Mouse (Mus musculus) heart, embryonic 12.5 days (tissue): ENCODE results near the gene Inhbe. TPM values are rescaled to one million over a fixed set of nuclear protein-coding genes. Genes with fewer than 3 reads are reported as not detected.
"Not testable (repeated sequence)": the region's sequence is repeated elsewhere in the genome, so short reads cannot be mapped to it uniquely, and the experiment has no call there.

ENCODE experiments used
- ATAC-seq: fragments of 200-750 bp; cut with Nextera tagmentation; 2 replicates; pipeline ENCODE4 v1.8.0; 2017; ENCODE audit warnings: moderate TSS enrichment, moderate library complexity; ENCODE audit not compliant: insufficient number of reproducible peaks, low FRiP score
- H3K27ac ChIP-seq: fragments of 300-500 bp; sonication (generic); 2 replicates; pipeline ENCODE4 v1.5.1; 2016; ENCODE audit warnings: mild to moderate bottlenecking, moderate library complexity; ENCODE audit not compliant: poor library complexity, severe bottlenecking
- H3K27me3 ChIP-seq: fragments of 300-500 bp; sonication (generic); replicated peaks from 2 replicates; pipeline ENCODE4 v1.6.1; 2016; ENCODE audit warnings: mild to moderate bottlenecking, moderate library complexity
- H3K36me3 ChIP-seq: fragments of 300-500 bp; sonication (generic); 2 replicates; pipeline ENCODE4 v1.6.1; 2016; ENCODE audit warnings: mild to moderate bottlenecking, moderate library complexity
- H3K4me1 ChIP-seq: fragments of 300-500 bp; sonication (generic); replicated peaks from 2 replicates; pipeline ENCODE4 v1.6.1; 2016; ENCODE audit warnings: mild to moderate bottlenecking
- H3K4me2 ChIP-seq: fragments of 300-500 bp; sonication (generic); 2 replicates; pipeline ENCODE4 v1.6.1; 2016; ENCODE audit warnings: mild to moderate bottlenecking, moderate library complexity
- H3K4me3 ChIP-seq: fragments of 300-500 bp; sonication (generic); 2 replicates; pipeline ENCODE4 v1.5.1; 2016; ENCODE audit warnings: mild to moderate bottlenecking
- H3K9ac ChIP-seq: fragments of 300-500 bp; sonication (generic); 2 replicates; pipeline ENCODE4 v1.6.1; 2016; ENCODE audit warnings: mild to moderate bottlenecking, moderate library complexity
- H3K9me3 ChIP-seq: fragments of 300-500 bp; sonication (generic); replicated peaks from 2 replicates; pipeline ENCODE4 v1.6.1; 2016; ENCODE audit warnings: mild to moderate bottlenecking, moderate library complexity
- WGBS: fragments of 180-500 bp; shearing (Covaris S2); methylation state at CpG from one replicate; pipeline ENCODE4 v1.1.7; 2016; 5-methylcytosine and 5-hydroxymethylcytosine counted together
- polyA plus RNA-seq: library from polyadenylated mRNA; unstranded; fragments of >200 nt; fragmentation: Nextera tagmentation; extraction: Ambion mirVana; gene quantifications from 2 replicates; pipeline ENCODE4 v1.2.1, GENCODE M21; 2016

Gene Inhbe
- polyA plus RNA-seq, 1 experiment from 2014 or later = not detected

DNA sequence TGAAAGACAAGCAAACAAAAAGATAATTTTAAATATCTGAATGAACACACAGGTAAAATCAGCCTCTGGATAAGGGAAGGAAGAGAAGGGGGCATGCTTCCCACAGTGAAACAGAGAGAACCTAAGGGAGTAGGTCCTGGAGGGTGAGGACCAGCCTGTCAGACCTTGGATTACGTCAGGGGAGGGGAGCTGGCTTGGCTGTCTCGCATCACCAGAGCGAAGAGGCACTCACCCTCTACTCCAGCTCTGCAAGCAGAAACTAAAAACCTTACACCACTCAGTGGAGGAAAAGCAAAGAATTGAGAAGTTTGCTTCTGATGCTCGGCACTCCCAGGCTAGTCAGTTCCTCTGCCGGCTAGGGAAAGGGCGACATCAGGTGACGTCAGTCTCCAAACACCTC lies 34.2 kb downstream of the Inhbe start:
- 71% methylated on average over 7 of the region's 7 CpGs for WGBS
- H3K4me2 ChIP-seq = no peak overlapping the region
- no peaks in the 10 kb centered on the region for H3K4me1 ChIP-seq
- H3K27ac ChIP-seq = no peak overlapping the region
- H3K4me3 ChIP-seq = no peak overlapping the region
- H3K36me3 ChIP-seq = no peaks in the 10 kb centered on the region
- H3K27me3 ChIP-seq = peaks cover 40% of the 10 kb centered on the region
- no peaks in the 10 kb centered on the region for H3K9me3 ChIP-seq
- ATAC-seq = no peak
- no peak overlapping the region for H3K9ac ChIP-seq

DNA sequence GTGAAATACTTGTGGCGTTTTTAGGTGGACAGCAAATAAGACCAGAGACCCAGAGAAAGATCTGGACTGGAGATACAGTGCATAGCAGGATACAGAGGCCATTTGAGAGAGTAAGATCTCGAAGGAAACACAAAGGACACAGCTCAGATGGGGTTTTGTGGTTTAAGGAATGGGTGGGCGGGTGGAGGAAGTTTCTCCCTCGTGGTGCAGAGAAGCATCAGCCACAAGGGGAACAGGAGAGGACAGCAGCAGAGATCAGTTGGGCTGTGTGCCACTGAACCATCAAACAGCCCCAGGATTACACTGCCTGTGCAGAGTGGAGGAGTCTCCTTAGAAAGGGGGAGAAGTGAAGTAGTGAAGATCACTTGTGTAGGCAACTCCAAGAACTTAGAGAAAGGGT lies 36.2 kb downstream of the Inhbe start:
- no peak overlapping the region for H3K4me2 ChIP-seq
- H3K9ac ChIP-seq = no peak overlapping the region
- ATAC-seq = no peak
- H3K4me3 ChIP-seq = no peak overlapping the region
- no peaks in the 10 kb centered on the region for H3K9me3 ChIP-seq
- H3K36me3 ChIP-seq = no peaks in the 10 kb centered on the region
- H3K27me3 ChIP-seq = peaks cover 22% of the 10 kb centered on the region
- no peak overlapping the region for H3K27ac ChIP-seq
- H3K4me1 ChIP-seq = no peaks in the 10 kb centered on the region
- WGBS = 32% methylated on average over 4 of the region's 4 CpGs

DNA sequence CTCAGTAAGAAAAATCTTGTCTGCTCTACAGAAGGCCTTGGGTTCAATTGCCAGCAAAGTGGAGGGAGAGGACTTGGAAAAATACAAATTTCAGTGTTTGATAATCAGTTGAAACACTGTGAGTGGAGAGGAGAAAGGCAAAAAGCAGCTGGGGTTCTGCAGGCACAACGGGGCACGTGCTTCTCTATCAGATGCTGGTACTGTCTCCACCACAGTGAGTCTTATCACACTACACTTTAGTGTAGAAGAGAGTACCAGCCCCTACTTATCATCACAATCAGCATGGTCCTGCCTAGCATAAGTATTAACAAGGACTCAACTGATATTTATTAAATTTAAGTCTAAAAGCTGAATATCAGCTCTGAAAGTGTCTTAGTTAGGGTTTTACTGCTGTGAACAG lies 36.9 kb downstream of the Inhbe start:
- Histone ChIP-seq H3K4me3 (no peak overlapping the region), H3K27me3 (peaks cover 15% of the 10 kb centered on the region), H3K9ac (no peak overlapping the region), H3K4me2 (no peak overlapping the region), H3K27ac (no peak overlapping the region), H3K36me3 (no peaks in the 10 kb centered on the region), H3K4me1 (no peaks in the 10 kb centered on the region), H3K9me3 (no peaks in the 10 kb centered on the region)
- ATAC-seq = no peak
- 54% methylated on average over 2 of the region's 2 CpGs for WGBS

DNA sequence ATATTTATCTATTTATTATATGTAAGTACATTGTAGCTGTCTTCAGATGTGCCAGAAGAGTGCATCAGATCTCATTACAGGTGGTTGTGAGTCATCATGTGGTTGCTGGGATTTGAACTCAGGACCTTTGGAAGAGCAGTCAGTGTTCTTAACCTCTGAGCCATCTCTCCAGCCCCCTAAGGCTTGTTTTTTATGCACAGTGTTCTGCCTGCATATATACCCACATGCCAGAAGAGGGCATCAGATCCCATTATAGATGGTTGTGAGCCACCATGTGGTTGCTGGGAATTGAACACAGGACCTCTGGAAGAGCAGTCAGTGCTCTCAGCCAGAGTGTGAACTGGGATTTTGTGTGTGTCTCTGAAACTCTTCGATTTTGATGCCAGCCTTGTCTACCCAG lies 39.3 kb downstream of the Inhbe start:
- not testable (repeated sequence) for ATAC-seq, H3K4me2 ChIP-seq
- WGBS = 75% methylated on average over 1 of the region's 1 CpGs

DNA sequence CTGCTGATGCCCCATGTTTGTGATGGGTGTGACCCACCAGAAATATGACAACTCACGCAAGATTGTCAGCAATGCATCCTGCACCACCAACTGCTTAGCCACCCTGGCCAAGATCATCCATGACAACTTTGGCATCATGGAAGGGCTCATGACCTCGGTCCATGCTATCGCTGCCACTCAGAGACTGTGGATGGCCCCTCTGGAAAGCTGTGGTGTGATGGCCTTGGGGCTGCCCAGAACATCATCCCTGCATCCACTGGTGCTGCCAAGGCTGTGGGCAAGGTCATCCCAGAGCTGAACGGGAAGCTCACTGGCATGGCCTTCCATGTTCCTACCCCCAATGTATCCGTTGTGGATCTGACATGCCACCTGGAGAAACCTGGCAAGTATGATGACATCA lies 40.7 kb downstream of the Inhbe start:
- not testable (repeated sequence) for H3K36me3 ChIP-seq, H3K4me2 ChIP-seq, ATAC-seq, H3K4me1 ChIP-seq, H3K9ac ChIP-seq, H3K9me3 ChIP-seq, H3K27me3 ChIP-seq, H3K4me3 ChIP-seq, H3K27ac ChIP-seq
- WGBS = 87% methylated on average over 5 of the region's 5 CpGs

More for the DNA sequence above, 39.3 kb downstream of the Inhbe start:
- not testable (repeated sequence) for H3K36me3 ChIP-seq, H3K4me1 ChIP-seq, H3K4me3 ChIP-seq, H3K9me3 ChIP-seq, H3K27ac ChIP-seq, H3K27me3 ChIP-seq, H3K9ac ChIP-seq

DNA sequence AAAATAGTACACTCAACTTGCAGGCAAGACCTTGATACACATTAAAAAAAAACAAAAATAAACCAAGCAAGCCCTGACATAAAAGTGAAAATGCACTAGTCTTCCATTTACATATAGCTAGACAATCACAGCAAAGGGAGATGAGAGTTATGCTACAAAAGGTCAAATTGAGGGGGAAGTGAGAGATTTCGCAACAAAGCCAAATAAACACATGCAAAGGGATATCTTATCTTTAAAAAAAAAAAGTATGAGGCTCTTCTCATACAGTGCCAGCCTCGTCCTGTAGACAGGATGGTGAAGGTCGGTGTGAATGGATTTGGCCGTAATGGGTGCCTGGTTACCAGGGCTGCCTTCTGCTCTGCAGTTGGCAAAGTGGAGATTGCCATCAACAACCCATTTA lies 41.4 kb downstream of the Inhbe start:
- no peaks in the 10 kb centered on the region for H3K9me3 ChIP-seq
- H3K4me2 ChIP-seq = no peak overlapping the region; the same call in 1 of the 2 replicates
- no peak overlapping the region for H3K27ac ChIP-seq
- no peak overlapping the region for H3K4me3 ChIP-seq
- peaks cover 8% of the 10 kb centered on the region for H3K4me1 ChIP-seq
- no peak for ATAC-seq
- H3K27me3 ChIP-seq = no peaks in the 10 kb centered on the region
- 65% methylated on average over 4 of the region's 4 CpGs for WGBS
- peaks cover 15% of the 10 kb centered on the region for H3K36me3 ChIP-seq
- no peak overlapping the region for H3K9ac ChIP-seq

DNA sequence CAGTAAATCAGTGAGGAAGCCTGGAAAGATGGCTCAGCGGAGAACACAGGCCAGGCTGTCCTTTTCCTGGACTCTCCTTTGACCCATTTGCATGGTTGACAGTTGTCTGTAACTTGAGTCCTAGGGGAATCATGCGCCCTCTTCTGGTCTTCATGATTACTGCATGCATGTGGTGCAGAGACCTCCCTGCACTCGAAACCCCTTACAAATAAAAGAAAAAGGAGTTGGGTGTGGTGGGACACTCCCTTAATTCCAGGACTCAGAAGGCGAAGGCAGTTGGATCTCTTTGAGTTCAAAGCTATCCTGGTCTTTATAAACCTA lies 41.9 kb downstream of the Inhbe start:
- H3K9me3 ChIP-seq = no peaks in the 10 kb centered on the region
- H3K27me3 ChIP-seq = no peaks in the 10 kb centered on the region
- peaks cover 8% of the 10 kb centered on the region for H3K4me1 ChIP-seq
- ATAC-seq = peak; percentile 40; the same call in 1 of the 2 replicates
- peak overlapping the region; percentile 76 for H3K9ac ChIP-seq
- H3K4me3 ChIP-seq = peak overlapping the region; percentile 63
- peaks cover 20% of the 10 kb centered on the region for H3K36me3 ChIP-seq
- H3K4me2 ChIP-seq = peak overlapping the region; percentile 86
- peak overlapping the region; percentile 65 for H3K27ac ChIP-seq
- 4% methylated on average over 4 of the region's 4 CpGs for WGBS

DNA sequence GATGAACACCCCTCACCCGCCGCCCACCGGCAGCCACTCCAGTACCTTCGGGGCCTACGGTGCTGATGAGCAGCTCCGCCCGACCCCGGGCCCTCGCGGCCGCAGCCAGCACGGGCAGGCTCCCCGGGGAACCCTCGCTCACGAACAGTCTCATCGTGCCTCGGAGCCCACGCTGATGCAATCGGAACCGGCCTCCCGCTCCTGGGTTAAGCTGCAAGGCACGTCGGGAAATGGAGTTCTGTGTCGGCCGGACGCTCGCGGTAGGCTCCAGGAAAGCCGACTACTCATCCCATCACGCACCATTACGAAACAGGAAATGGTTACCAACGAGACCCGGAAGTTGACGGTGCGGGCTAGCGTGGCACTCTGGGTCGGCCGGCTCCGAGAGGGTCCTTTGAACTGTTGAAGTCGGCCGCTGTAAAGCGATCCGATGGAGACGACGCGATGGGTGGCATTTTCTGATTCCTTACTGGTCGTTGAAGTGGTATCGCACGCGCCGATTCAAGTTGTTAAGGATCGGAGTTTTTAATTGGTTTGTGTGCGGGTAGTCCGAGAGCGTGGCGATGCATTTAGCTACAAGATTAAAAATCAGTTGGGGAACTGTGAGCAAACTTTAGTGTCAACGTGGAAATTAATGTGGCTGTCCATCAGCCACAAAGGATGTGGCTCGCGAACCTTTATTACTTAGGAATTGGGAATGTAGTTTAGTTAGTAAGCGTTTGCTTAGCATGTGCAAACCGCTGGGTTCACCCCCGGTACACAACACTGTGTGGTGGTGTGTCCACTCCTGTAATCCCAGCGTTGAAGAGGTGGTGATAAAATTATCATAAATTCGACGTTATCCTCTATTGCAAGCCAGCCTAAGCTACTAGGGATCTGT lies 42.5 kb downstream of the Inhbe start, which contains the start of gene Mars:
TSS of gene Mars (minus strand) at position 311 of the 880 bp plus-strand sequence.
- peak within 1 kb of the TSS; percentile 65 for H3K27ac ChIP-seq
- peak; percentile 96 for ATAC-seq
- H3K9ac ChIP-seq = peak within 1 kb of the TSS; percentile 76
- WGBS = under 1% methylated on average over 65 of the region's 65 CpGs
- H3K4me3 ChIP-seq = peak within 1 kb of the TSS; percentile 63
- H3K27me3 ChIP-seq = no peaks in the 10 kb centered on the region
- H3K4me2 ChIP-seq = peak within 1 kb of the TSS; percentile 86
- H3K4me1 ChIP-seq = peaks cover 8% of the 10 kb centered on the region
- H3K9me3 ChIP-seq = no peaks in the 10 kb centered on the region
- H3K36me3 ChIP-seq = peaks cover 26% of the 10 kb centered on the region

DNA sequence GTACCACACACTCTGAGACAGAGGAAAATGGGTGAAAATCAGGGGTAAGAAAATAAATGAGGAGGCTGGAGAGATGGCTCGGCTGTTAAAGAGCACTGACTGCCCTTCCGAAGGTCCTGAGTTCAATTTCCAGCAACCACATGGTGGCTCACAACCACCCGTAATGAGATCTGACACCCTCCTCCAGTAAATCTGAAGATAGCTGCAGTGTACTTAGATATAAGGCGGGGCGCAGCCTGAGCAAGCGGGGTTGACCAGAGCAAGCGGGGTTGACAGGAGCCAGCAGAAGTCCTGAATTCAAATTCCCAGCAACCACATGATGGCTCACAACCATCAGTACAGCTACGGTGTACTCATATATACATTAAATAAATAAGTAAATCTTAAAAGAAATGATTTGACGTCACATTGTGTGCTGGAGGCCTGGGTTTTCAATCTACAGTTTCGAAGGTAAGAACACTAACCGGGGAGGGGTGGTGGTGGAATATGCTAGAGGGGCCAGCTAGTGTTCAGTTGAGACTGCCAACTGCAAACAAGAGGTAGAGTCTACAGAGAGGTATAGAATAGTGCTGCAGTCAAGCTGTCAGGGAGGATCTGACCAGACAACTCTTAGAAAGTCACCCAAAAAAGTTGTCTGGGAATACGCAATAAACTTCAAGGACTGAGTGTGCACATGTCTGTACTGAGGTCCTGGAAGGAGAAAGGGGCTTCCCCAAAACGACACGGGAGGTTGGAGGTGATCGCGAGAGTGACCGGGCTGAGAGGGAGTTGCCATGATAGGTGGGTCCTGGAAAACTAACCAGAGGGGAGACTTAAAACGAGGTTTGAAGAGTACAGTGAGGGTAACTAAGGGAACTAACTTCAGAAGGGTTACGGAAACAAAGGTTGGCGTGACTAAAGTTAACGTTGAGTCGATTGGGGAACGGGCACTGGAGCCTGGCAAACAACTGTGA lies 43.4 kb downstream of the Inhbe start:
- peak overlapping the region; percentile 86 for H3K4me2 ChIP-seq
- 33% methylated on average over 23 of the region's 23 CpGs for WGBS
- 0 out of 2 replicates have a peak overlapping the region, but pooled peaks have one; percentile 31 for H3K27ac ChIP-seq
- peaks cover 36% of the 10 kb centered on the region for H3K36me3 ChIP-seq
- ATAC-seq = peak; percentile 31; the same call in 1 of the 2 replicates
- no peaks in the 10 kb centered on the region for H3K27me3 ChIP-seq
- no peaks in the 10 kb centered on the region for H3K9me3 ChIP-seq
- H3K9ac ChIP-seq = peak overlapping the region; percentile 76
- peaks cover 8% of the 10 kb centered on the region for H3K4me1 ChIP-seq
- H3K4me3 ChIP-seq = peak overlapping the region; percentile 63

DNA sequence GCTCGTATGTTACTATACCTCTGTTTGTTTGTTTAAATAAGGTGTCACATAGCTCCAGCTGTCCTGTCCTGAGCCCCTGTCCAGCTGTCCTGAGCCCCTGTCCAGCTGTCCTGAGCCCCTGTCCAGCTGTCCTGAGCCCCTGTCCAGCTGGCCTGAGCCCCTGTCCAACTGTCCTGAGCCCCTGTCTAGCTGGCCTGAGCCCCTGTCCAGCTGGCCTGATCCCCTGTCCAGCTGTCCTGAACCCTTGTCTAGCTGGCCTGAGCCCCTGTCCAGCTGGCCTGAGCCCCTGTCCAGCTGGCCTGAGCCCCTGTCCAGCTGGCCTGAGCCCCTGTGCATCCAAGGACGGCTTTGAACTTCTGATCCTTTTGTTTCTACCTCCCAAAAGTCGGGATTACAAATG lies 45.0 kb downstream of the Inhbe start:
- ATAC-seq, H3K27ac ChIP-seq, H3K27me3 ChIP-seq, H3K9ac ChIP-seq, H3K4me3 ChIP-seq, H3K4me2 ChIP-seq, H3K4me1 ChIP-seq, H3K9me3 ChIP-seq: not testable (repeated sequence)
- WGBS = 86% methylated on average over 3 of the region's 3 CpGs
- H3K36me3 ChIP-seq = peaks cover 52% of the 10 kb centered on the region

DNA sequence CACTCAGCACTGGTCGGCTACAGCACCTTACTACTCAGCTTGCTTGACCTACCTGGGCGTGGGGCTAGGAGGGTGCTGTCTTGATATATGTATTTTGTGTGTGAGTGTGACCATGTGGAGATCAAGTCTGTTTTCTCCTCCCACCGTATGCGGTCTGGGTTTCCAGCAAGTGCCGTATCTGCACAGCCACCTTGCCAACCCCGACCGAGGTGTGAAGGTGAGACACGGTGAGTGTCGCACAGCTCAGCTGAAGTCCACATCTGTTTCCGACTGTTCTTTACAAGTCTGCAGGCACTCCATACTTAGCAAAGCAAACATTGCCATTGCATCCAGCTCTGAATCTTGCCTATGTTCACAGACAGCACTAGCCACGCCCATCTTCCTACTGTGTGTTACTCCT lies 51.1 kb downstream of the Inhbe start:
- no peaks in the 10 kb centered on the region for H3K4me1 ChIP-seq
- no peak overlapping the region for H3K9ac ChIP-seq
- no peak overlapping the region for H3K4me3 ChIP-seq
- H3K4me2 ChIP-seq = no peak overlapping the region
- no peaks in the 10 kb centered on the region for H3K9me3 ChIP-seq
- H3K36me3 ChIP-seq = peaks cover 95% of the 10 kb centered on the region
- 92% methylated on average over 11 of the region's 11 CpGs for WGBS
- no peak overlapping the region for H3K27ac ChIP-seq
- ATAC-seq = no peak
- no peaks in the 10 kb centered on the region for H3K27me3 ChIP-seq
